Mouse (Mus musculus): ENCODE data around the gene Pcdh11x. TPM values are rescaled to one million over a fixed set of nuclear protein-coding genes. Genes with fewer than 3 reads are reported as not detected.
"Not testable (repeated sequence)": the region's sequence is repeated elsewhere in the genome, so short reads cannot be mapped to it uniquely, and the experiment has no call there.

Pcdh11x gene
- polyA plus RNA-seq, 1 experiment from 2014 or later, result 1.8 TPM

DNA sequence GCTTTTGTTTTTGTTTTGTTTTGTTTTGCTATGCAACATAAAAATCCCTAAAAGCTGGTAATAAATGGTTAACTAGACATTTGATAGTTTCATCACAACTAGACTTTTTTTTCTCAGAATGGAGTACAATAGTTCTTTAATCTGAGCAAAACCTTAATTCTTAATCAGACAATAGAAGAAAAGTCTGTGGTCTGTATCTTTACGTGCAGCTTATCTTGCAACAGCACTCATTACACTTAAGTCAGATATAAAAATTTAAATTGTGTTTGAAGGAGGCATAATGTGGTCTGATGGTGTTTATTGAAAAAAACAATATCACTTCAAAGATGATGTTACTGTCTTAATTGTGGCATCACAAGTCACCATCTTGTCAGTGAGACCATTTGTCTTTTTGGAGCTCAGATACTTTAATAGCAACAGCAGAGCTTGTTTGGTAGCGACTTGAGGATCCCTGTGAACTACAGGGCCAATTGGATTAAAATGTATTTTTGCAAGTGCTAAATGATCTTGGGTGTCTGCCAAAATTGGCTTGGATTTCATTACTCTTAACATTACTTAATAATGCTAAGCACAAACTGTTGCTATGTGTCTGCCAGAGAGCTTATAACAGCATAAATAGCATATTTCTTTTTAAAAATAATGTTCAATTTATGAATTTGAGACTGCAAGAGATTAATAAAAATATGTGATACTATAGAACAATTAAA, 11.6 kb downstream of the Pcdh11x start:
- ATAC-seq (ENCODE audit: insufficient number of reproducible peaks, low FRiP score, low TSS enrichment, low read depth) (no peak), DNase-seq (ENCODE audit: low spot score) (no peak)
- Histone ChIP-seq H3K4me2 (ENCODE audit: low read depth, severe bottlenecking) (no peak overlapping the region), H3K36me3 (ENCODE audit: control insufficient read depth, insufficient read depth, low read length) (no peaks in the 10 kb centered on the region), H3K4me1 (ENCODE audit: control insufficient read depth, insufficient read depth, low read length) (no peaks in the 10 kb centered on the region), H3K27ac (replicated peaks; ENCODE audit: low read depth, low read length) (no peak overlapping the region), H3K9me3 (ENCODE audit: control insufficient read depth, low read length) (no peaks in the 10 kb centered on the region), H3K9ac (ENCODE audit: low read length) (no peak overlapping the region), H3K4me3 (ENCODE audit: low read depth, low read length) (no peak overlapping the region), H3K27me3 (ENCODE audit: control insufficient read depth, insufficient read depth, low read length) (no peaks in the 10 kb centered on the region)
- 66% methylated on average over 2 of the region's 2 CpGs for WGBS

GRCm38 (mm10) chrX:120312995-120313394, 22.9 kb downstream of the Pcdh11x start, which contains the start of gene H2afb3:
Gene H2afb3 (minus strand): TSS chrX:120313095.
- H3K27me3 ChIP-seq (ENCODE audit: control insufficient read depth, insufficient read depth, low read length); H3K4me3 ChIP-seq (ENCODE audit: low read depth, low read length); H3K36me3 ChIP-seq (ENCODE audit: control insufficient read depth, insufficient read depth, low read length); H3K9ac ChIP-seq (ENCODE audit: low read length); H3K4me2 ChIP-seq (ENCODE audit: low read depth, severe bottlenecking); DNase-seq (ENCODE audit: low spot score); H3K9me3 ChIP-seq (ENCODE audit: control insufficient read depth, low read length); H3K4me1 ChIP-seq (ENCODE audit: control insufficient read depth, insufficient read depth, low read length); H3K27ac ChIP-seq (replicated peaks; ENCODE audit: low read depth, low read length); ATAC-seq (ENCODE audit: insufficient number of reproducible peaks, low FRiP score, low TSS enrichment, low read depth): not testable (repeated sequence)
- WGBS, result 98% methylated on average over 7 of the region's 10 CpGs

DNA sequence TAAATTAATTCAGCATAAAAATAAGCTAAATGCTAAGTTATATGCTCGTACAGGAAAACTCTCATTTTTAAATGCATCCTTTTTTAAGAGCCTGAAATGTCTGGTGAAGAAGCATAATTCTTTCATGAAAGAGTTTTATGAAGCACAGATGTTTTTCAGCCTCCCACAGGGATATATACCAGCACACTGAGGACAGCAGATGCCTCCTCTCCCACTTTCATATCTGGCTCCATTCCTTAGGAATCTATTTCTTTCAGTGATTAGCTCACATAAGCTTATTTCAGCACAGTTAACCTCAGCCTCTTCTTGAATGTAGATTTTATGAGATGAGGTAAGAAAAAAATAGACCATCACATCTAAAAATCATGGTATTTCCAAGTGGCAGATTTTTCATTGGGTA, 176.2 kb downstream of the Pcdh11x start:
- ATAC-seq (ENCODE audit: insufficient number of reproducible peaks, low FRiP score, low TSS enrichment, low read depth), result no peak
- H3K4me3 ChIP-seq (ENCODE audit: low read depth, low read length), result no peak overlapping the region
- DNase-seq (ENCODE audit: low spot score), result no peak
- 83% methylated on average over 1 of the region's 1 CpGs for WGBS
- no peaks in the 10 kb centered on the region for H3K9me3 ChIP-seq (ENCODE audit: control insufficient read depth, low read length)
- no peaks in the 10 kb centered on the region for H3K36me3 ChIP-seq (ENCODE audit: control insufficient read depth, insufficient read depth, low read length)
- H3K4me1 ChIP-seq (ENCODE audit: control insufficient read depth, insufficient read depth, low read length), result no peaks in the 10 kb centered on the region
- no peak overlapping the region for H3K27ac ChIP-seq (replicated peaks; ENCODE audit: low read depth, low read length)
- no peak overlapping the region for H3K9ac ChIP-seq (ENCODE audit: low read length)
- H3K27me3 ChIP-seq (ENCODE audit: control insufficient read depth, insufficient read depth, low read length), result no peaks in the 10 kb centered on the region
- no peak overlapping the region for H3K4me2 ChIP-seq (ENCODE audit: low read depth, severe bottlenecking)

GRCm38 (mm10) chrX:120486428-120486827, 196.4 kb downstream of the Pcdh11x start:
- Histone ChIP-seq H3K4me1 (ENCODE audit: control insufficient read depth, insufficient read depth, low read length) (no peaks in the 10 kb centered on the region), H3K36me3 (ENCODE audit: control insufficient read depth, insufficient read depth, low read length) (no peaks in the 10 kb centered on the region), H3K9ac (ENCODE audit: low read length) (no peak overlapping the region), H3K4me3 (ENCODE audit: low read depth, low read length) (no peak overlapping the region), H3K9me3 (ENCODE audit: control insufficient read depth, low read length) (no peaks in the 10 kb centered on the region), H3K27me3 (ENCODE audit: control insufficient read depth, insufficient read depth, low read length) (no peaks in the 10 kb centered on the region), H3K27ac (replicated peaks; ENCODE audit: low read depth, low read length) (no peak overlapping the region), H3K4me2 (ENCODE audit: low read depth, severe bottlenecking) (no peak overlapping the region)
- no peak for ATAC-seq (ENCODE audit: insufficient number of reproducible peaks, low FRiP score, low TSS enrichment, low read depth)
- no peak for DNase-seq (ENCODE audit: low spot score)

- Histone ChIP-seq H3K4me1 (ENCODE audit: control insufficient read depth, insufficient read depth, low read length) (no peaks in the 10 kb centered on the region), H3K27ac (replicated peaks; ENCODE audit: low read depth, low read length) (no peak overlapping the region), H3K4me3 (ENCODE audit: low read depth, low read length) (no peak overlapping the region), H3K36me3 (ENCODE audit: control insufficient read depth, insufficient read depth, low read length) (no peaks in the 10 kb centered on the region), H3K9ac (ENCODE audit: low read length) (no peak overlapping the region), H3K4me2 (ENCODE audit: low read depth, severe bottlenecking) (no peak overlapping the region), H3K9me3 (ENCODE audit: control insufficient read depth, low read length) (no peaks in the 10 kb centered on the region), H3K27me3 (ENCODE audit: control insufficient read depth, insufficient read depth, low read length) (no peaks in the 10 kb centered on the region)
- DNase-seq (ENCODE audit: low spot score) (no peak), ATAC-seq (ENCODE audit: insufficient number of reproducible peaks, low FRiP score, low TSS enrichment, low read depth) (no peak)
- 89% methylated on average over 3 of the region's 3 CpGs for WGBS
Measured at GRCm38 (mm10) chrX:120524986-120525385, 234.9 kb downstream of the Pcdh11x start.

GRCm38 (mm10) chrX:120599309-120599708, 309.2 kb downstream of the Pcdh11x start:
- H3K4me3 ChIP-seq (ENCODE audit: low read depth, low read length), result no peak overlapping the region
- no peak overlapping the region for H3K4me2 ChIP-seq (ENCODE audit: low read depth, severe bottlenecking)
- ATAC-seq (ENCODE audit: insufficient number of reproducible peaks, low FRiP score, low TSS enrichment, low read depth) (no peak), DNase-seq (ENCODE audit: low spot score) (no peak)
- H3K27ac ChIP-seq (replicated peaks; ENCODE audit: low read depth, low read length), result no peak overlapping the region
- H3K9me3 ChIP-seq (ENCODE audit: control insufficient read depth, low read length), result no peaks in the 10 kb centered on the region
- no peaks in the 10 kb centered on the region for H3K36me3 ChIP-seq (ENCODE audit: control insufficient read depth, insufficient read depth, low read length)
- WGBS, result 87% methylated on average over 1 of the region's 1 CpGs
- H3K4me1 ChIP-seq (ENCODE audit: control insufficient read depth, insufficient read depth, low read length), result no peaks in the 10 kb centered on the region
- no peak overlapping the region for H3K9ac ChIP-seq (ENCODE audit: low read length)
- H3K27me3 ChIP-seq (ENCODE audit: control insufficient read depth, insufficient read depth, low read length), result no peaks in the 10 kb centered on the region

GRCm38 (mm10) chrX:120618460-120618859, 328.4 kb downstream of the Pcdh11x start:
- Histone ChIP-seq H3K27me3 (ENCODE audit: control insufficient read depth, insufficient read depth, low read length) (no peaks in the 10 kb centered on the region), H3K27ac (replicated peaks; ENCODE audit: low read depth, low read length) (no peak overlapping the region), H3K36me3 (ENCODE audit: control insufficient read depth, insufficient read depth, low read length) (no peaks in the 10 kb centered on the region), H3K4me1 (ENCODE audit: control insufficient read depth, insufficient read depth, low read length) (no peaks in the 10 kb centered on the region), H3K9me3 (ENCODE audit: control insufficient read depth, low read length) (no peaks in the 10 kb centered on the region), H3K4me3 (ENCODE audit: low read depth, low read length) (no peak overlapping the region), H3K4me2 (ENCODE audit: low read depth, severe bottlenecking) (no peak overlapping the region), H3K9ac (ENCODE audit: low read length) (no peak overlapping the region)
- no peak for DNase-seq (ENCODE audit: low spot score)
- no peak for ATAC-seq (ENCODE audit: insufficient number of reproducible peaks, low FRiP score, low TSS enrichment, low read depth)
- WGBS, result 60% methylated on average over 4 of the region's 4 CpGs

GRCm38 (mm10) chrX:120670236-120670635, 380.2 kb downstream of the Pcdh11x start:
- not testable (repeated sequence) for DNase-seq (ENCODE audit: low spot score); H3K9ac ChIP-seq (ENCODE audit: low read length); H3K27ac ChIP-seq (replicated peaks; ENCODE audit: low read depth, low read length); H3K36me3 ChIP-seq (ENCODE audit: control insufficient read depth, insufficient read depth, low read length); H3K9me3 ChIP-seq (ENCODE audit: control insufficient read depth, low read length); ATAC-seq (ENCODE audit: insufficient number of reproducible peaks, low FRiP score, low TSS enrichment, low read depth); H3K4me1 ChIP-seq (ENCODE audit: control insufficient read depth, insufficient read depth, low read length); H3K4me2 ChIP-seq (ENCODE audit: low read depth, severe bottlenecking); H3K27me3 ChIP-seq (ENCODE audit: control insufficient read depth, insufficient read depth, low read length); H3K4me3 ChIP-seq (ENCODE audit: low read depth, low read length)
- 86% methylated on average over 1 of the region's 1 CpGs for WGBS

DNA sequence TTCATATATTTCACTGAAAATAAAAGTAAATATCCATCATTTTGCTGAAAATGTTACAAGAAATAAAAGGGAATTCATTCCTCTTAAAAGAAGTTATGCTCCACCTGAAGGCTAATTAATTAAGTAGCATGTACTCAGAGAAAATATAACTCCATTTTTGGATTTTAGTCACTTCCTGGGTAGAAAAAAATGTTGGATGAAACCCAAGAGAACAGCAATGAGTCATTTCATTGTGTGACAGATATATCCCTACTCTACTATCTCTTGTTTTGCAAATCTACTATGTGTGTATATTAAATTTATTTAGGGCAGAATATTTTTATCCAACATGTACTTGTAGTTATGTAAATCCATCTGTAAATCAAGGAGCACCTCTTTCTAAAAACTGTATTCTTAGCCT, 444.1 kb downstream of the Pcdh11x start:
- Histone ChIP-seq H3K27me3 (ENCODE audit: control insufficient read depth, insufficient read depth, low read length) (no peaks in the 10 kb centered on the region), H3K36me3 (ENCODE audit: control insufficient read depth, insufficient read depth, low read length) (no peaks in the 10 kb centered on the region), H3K9me3 (ENCODE audit: control insufficient read depth, low read length) (no peaks in the 10 kb centered on the region), H3K27ac (replicated peaks; ENCODE audit: low read depth, low read length) (no peak overlapping the region), H3K9ac (ENCODE audit: low read length) (no peak overlapping the region), H3K4me3 (ENCODE audit: low read depth, low read length) (no peak overlapping the region), H3K4me1 (ENCODE audit: control insufficient read depth, insufficient read depth, low read length) (no peaks in the 10 kb centered on the region), H3K4me2 (ENCODE audit: low read depth, severe bottlenecking) (no peak overlapping the region)
- DNase-seq (ENCODE audit: low spot score) (no peak), ATAC-seq (ENCODE audit: insufficient number of reproducible peaks, low FRiP score, low TSS enrichment, low read depth) (no peak)

Data from limb, embryonic 11.5 days (tissue).